Mouse (Mus musculus) liver, adult 2 months (tissue): Measurements from ENCODE around the gene Defb36.

Source experiments
- CTCF ChIP-seq: fragments of 200-500 bp; IDR thresholded peaks from 2 replicates; pipeline ENCODE4 v1.5.1; 2011; ENCODE audit warnings: low read depth, low read length, control low read depth
- POLR2A ChIP-seq: fragments of 200-500 bp; IDR thresholded peaks from 2 replicates; pipeline ENCODE4 v1.6.1; 2011; ENCODE audit warnings: low read length, control low read depth; ENCODE audit not compliant: insufficient read depth; ENCODE audit errors: extremely low read depth

- TF ChIP-seq CTCF (no peak), POLR2A (no peak)
These were observed 35.1 kb upstream of the Defb36 start, which contains the start of gene Gm17416 for GRCm38 (mm10) chr2:152569038-152569437.
